Mouse (Mus musculus): Measurements from ENCODE around the gene Igdcc4. TPM values are rescaled to one million over a fixed set of nuclear protein-coding genes. Genes with fewer than 3 reads are reported as not detected.

Igdcc4 gene
- total RNA-seq, 2 experiments from 2014 or later: 152 to 153 TPM

DNA sequence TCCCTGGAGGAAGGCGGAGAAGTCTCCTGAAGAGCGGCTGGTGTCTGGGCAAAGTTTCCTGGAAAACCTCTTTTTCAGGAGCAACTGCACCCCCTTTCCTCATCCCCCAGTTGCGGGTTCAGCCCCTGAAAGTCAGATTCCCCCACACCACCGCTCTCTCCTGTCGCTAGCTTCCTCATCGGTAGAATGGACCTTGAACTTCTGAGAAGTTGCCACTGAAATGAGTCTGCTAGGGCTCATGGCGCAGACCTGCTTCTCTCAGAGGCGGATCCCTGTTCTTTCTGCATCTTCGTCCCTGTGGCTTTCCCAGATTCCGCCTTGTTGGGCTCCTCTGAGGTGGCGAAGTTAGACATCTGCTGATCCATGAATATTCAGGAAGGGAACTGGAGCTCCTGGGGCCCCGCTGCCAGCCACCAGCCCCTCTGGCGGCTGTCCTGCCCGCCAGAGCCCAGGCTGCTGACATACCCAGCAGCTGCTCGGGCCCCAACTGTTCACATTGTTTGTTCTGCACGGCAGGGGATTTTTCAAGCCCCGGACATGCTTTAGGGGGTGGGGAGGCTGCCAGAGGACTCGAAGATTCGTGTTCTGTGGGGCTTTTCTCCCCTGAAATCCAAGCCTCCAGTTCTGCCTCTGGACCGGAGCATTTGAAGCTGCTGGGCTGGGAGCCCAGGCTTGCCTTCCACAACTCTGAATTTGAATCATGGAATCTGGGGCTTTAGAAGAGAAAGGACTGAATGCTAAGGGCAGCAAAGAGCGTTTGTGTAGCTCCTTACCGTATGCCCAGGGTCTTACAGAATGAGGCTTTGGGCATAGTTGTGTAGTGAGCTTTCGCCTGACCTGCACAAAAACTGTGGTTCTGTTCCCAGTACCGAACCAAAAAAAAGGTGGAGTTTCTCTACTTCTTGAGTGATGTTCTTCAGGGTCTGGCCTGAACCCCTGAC, 8.1 kb downstream of the Igdcc4 start:
- DNase-seq (ENCODE audit: low spot score in 2 of 2): peak; percentile 36 to 67

DNA sequence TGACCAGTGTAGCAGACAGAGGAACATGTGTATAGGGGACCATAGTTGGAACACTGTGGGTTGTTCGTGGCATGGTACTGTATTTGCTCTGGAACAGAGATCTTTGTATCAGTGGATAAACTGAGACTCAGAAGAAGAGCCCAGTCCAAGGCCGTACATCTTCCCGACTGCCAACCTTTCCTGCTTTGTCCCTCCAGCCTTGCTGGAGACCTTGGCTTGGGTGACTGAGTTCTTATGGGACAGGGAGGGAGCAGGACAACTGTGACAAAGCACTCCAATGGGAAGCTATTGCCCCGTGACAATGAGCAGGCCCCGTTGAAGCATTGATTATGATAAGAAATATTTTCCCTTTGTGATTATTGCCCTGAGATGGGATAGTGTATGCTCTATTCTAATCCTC, 10.4 kb downstream of the Igdcc4 start:
- no peak for DNase-seq (ENCODE audit: low spot score in 2 of 2)

DNA sequence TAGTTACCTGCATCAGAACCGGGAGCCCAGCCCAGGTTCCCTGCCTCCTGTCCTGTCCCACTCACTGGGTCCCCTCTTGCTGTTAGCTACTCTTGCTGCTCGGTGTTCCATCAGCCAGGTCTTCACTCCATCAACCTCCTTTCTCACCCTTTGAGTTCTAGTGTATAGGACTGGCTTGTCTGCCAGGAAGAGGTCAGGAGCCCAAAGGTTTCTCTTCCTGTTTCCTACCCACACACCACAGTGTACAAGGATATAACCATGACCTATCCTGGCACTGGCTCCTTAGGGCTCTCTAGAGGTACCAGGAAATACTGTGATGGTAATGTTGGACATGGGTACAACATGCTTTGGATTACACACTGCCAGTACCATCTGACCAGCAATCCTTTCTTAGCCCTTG, 12.4 kb downstream of the Igdcc4 start:
- no peak for DNase-seq (ENCODE audit: low spot score in 2 of 2)

DNA sequence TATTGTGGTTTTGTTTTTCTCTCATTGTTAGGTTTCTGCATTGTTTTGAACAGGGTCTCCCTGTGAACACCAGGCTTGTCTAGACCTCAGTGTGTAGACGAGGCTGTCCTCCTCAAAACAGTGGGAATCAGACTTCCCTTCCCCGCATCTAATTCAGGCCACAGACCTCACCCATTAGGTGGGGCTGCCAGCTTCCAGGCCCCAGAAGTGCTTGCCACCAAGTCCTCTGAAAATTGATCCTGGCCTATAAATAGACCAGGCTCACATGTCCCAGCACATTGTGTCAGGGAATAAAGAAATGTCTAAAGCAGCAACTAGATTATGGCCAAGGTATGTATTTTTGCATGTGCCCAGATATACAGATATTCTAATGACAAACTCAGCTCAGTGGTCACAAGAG, 14.6 kb downstream of the Igdcc4 start:
- DNase-seq (ENCODE audit: low spot score in 2 of 2): no peak

DNA sequence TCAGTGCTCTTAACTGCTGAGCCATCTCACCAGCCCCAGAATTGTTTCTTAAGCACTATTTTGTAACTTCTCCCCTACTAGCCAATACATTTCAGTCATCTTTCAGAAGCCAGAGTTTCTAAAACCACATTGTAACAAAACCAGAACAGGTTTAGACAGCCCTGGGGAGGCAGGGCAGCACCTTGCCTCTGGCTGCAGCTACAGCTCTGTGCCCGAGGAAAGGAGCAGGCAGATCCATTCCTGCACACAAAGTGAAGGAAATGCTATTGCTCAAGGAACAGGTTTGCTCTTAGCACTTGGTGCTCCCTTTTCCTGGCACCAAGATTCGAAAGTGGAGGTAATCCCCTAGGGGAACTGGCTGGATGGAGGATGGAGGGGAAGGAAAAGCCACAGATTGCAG, 16.2 kb downstream of the Igdcc4 start:
- no peak for DNase-seq (ENCODE audit: low spot score in 2 of 2)

DNA sequence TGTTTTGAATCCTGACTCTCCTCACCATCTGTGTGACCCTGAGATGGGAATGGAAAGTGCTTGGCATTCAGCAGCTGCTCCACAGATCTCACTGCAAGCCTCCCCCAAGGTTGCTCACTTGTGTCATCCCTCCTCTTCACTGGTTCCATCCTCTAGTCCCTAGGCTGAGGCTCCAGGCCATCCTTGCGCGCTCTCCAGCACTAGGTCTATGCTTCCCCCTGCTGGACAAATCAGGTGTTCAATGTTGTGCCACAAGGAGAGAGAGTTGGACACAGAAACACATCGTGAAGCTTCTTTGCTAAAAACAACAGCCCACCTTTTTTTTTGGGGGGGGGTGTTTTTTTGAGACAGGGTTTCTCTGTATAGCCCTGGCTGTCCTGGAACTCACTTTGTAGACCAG, 19.6 kb downstream of the Igdcc4 start:
- DNase-seq (ENCODE audit: low spot score in 2 of 2): peak in 1 of 2 experiments; percentile 77

DNA sequence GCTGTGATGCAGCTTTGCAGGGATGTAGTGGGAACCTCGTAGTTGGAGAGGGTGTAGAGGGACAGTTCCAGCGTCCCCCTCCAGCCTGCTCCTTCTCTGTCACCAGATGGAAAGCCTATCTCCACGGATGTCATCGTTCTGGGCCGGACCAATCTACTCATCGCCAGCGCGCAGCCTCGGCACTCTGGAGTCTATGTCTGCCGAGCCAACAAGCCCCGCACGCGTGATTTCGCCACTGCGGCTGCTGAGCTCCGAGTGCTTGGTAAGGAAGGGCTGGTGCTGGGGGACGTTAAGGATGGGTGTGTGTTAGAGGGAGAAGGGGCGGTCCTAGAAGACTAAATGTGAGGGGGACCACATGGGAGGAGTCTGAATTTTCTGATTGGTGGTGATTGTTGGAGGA, 21.3 kb downstream of the Igdcc4 start:
- no peak for DNase-seq (ENCODE audit: low spot score in 2 of 2)

DNA sequence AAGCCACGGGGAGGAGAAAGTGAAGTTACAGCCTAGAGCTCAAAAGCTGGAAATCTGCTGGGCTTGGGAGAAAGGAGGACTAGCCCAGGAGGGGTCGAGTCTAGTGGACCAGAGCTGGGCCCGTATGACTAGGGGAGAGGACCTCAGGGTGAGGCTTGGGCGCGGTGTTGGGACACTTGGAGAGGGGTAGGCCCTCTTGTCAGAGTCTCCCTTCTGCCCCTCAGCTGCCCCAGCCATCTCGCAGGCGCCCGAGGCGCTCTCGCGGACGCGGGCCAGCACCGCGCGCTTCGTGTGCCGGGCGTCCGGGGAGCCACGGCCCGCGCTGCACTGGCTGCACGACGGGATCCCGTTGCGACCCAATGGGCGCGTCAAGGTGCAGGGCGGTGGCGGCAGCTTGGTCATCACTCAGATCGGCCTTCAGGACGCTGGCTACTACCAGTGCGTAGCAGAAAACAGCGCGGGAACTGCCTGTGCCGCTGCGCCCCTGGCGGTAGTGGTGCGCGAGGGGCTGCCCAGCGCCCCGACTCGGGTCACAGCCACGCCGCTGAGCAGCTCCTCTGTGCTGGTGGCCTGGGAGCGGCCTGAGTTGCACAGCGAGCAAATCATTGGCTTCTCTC, 22.4 kb downstream of the Igdcc4 start:
- no peak for DNase-seq (ENCODE audit: low spot score in 2 of 2)

DNA sequence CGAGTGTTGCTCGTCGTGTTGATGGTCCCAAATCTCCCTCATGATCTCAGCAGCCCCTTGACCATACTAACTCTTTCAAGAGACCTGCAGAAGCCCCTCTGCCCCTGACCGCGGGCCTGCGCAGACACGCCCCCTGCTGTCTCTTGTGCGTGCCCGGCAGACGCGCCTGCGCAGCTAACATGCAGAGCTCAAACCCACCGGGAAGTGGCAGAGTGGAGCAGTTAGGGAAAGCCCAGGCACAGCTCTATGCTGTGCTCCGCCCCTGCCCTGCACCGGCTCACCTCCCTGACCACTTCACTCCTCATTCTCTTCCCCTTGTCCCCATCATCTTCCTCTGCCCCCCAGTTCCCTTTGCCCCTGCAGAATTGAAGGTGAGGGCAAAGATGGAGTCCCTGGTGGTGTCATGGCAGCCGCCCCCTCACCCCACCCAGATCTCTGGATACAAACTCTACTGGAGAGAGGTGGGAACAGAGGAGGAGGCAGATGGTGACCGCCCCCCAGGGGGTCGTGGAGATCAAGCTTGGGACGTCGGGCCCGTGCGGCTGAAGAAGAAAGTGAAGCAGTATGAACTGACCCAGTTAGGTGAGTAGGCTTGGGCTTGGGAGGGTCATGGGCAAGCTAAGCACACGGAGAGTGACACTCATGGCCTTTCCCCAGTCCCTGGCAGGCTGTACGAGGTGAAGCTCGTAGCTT, 27.0 kb downstream of the Igdcc4 start:
- DNase-seq (ENCODE audit: low spot score in 2 of 2): no peak

DNA sequence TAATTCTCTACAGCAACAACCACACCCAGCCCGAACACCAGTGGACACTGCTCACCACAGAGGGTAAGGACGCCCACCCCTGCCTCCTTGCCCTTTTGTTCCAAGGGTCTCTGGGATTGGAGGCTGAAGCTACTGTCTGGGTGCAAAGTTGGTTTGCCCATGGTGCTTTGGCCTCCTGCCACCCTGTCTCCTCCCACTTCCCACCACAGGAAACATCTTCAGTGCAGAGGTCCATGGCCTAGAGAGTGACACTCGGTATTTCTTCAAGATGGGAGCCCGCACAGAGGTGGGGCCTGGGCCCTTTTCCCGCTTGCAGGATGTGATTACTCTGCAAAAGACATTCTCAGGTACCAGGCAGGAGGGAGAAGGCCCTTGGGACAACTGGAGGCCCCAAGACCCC, 30.4 kb downstream of the Igdcc4 start:
- no peak for DNase-seq (ENCODE audit: low spot score in 2 of 2)

DNA sequence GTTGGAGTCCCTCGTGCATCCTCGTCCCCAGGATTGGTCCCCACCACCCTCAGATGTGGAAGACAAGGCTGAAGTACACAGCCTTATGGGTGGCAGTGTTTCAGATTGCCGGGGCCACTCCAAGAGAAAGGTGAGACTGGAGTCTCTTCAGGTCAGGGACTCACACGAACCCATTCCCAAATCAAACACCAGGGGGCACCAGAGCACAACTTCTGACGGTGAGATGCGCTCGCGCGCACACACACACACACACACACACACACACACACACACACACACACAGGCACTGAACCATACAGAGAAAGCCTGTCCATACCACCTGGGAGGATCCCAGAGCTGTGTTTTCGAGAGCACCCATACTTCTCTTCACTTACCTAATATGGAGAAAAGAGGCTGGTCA, 32.5 kb downstream of the Igdcc4 start:
- peak in 1 of 2 experiments; percentile 76 for DNase-seq (ENCODE audit: low spot score in 2 of 2)

DNA sequence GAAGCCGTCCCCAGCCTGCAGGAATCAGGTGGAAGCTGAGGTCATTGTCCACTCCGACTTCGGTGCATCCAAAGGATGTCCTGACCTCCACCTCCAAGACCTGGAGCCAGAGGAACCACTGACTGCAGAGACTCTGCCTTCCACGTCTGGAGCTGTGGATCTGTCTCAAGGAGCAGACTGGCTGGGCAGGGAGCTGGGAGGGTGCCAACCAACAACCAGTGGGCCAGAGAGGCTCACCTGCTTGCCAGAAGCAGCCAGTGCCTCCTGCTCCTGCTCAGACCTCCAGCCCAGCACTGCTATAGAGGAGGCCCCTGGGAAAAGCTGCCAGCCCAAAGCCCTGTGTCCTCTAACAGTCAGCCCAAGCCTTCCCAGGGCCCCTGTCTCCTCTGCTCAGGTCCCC, 33.8 kb downstream of the Igdcc4 start:
- DNase-seq (ENCODE audit: low spot score in 2 of 2): no peak

DNA sequence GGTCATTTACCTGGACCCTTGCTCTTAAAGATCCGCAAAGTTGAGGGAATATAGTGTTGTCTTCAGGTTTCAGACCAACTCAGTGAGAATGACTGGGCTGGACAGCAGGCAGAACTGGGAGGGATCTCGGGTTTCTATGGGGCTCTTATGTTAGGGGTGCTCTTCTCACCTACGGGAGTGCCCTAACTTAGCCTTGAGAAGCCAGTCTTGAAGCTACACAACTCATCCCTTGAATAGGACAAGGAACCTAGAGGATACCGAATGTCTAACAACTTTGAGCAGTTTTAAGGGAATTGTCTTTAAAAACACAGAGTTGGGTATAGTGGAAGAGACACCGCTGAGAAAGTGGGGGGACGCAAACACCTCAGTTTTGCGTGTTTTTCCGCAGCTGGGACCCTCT, 39.2 kb downstream of the Igdcc4 start:
- no peak for DNase-seq (ENCODE audit: low spot score in 2 of 2)

DNA sequence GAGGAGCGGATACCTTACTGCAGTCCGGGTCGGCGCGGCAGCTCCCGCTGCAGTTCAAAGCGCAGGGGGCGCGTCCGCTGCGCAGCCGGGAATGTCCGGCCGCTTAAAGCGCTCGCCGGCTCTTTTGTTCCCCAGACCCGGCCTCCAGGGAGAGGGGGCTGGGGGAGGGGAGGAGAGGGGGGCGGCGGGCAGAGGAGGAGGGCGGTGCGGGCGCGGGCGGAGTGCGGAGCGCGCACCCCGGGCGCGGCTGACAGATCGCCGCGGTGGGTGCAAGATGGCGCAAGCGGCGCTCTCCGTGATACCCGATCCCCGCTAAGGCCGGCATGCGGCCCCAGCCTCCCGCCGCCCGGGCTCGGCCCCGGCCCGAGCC, 39.6 kb downstream of the Igdcc4 start, which contains the start of gene Igdcc3:
Gene Igdcc3, plus strand, starts transcription at position 254 of the 370 bp plus-strand sequence.
- DNase-seq (ENCODE audit: low spot score in 2 of 2): no peak

DNA sequence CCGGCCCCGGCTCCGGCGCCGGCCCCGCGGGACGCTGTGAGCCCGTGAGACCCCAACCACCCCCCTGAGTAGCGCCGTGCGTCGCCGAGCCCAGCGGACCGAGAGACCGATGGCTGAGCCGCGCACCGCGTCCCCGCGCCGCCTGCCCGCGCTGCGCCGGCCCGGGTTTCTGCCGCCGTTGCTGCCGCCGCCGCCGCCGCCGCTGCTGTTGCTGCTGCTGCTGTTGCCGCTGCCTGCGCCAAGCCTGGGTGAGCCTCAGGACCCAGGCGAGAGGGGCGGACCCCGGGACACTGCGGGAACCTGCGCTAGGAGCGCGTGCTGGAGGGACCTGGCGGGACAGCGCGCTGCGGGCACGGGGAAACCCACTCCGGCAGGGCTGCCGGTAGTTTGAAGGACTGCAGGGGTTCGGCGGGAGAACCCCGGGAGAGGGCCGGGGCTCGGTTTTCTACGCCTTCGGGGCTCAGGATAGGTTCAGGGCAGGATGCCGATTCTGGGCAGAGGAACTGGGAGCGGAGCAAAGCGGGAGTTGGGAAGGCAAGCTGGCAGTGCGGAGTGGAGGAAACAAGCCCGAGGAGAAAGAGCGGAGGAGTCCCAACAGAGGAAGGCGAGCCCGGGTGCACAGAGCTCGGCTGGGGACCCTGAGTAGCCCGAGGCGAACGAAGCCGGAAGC, 40.2 kb downstream of the Igdcc4 start:
- DNase-seq (ENCODE audit: low spot score in 2 of 2): peak in 1 of 2 experiments; percentile 60

DNA sequence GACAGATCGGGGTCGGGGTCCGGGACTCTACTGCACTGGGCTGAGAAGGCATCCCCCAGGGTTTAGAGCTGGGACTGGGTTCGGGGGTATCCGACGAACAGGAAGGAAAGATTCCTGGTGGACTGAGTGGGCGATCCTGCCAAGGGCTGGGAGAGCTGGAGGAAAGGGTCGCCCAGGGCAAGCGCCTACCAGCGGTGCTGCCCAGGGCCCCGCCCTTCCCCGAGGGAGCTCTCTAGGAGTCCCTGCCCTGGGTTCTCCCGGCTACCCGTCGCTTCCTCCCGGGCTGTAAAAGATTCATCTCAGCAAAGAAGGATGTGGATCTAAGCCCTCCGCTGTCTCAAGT, 40.7 kb downstream of the Igdcc4 start:
- DNase-seq (ENCODE audit: low spot score in 2 of 2): no peak

DNA sequence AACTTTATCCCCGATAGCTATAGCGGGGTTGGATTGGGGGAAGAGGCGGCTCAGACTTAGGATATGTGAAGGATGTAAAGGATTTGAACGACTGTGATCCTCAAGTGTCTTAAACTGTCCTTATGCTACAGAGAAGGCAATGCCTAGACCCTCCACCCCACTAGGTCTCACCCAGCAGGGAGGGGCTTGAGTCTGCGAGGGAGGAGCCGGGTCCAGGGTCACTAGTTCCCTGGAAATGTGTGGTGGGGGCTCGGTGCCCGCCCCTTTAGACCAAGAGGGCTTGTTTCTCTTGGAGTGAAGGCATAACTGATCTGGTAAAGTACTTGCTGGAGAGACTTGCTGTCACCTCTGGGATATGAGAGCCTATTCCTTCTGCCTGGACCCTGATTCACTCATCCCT, 41.1 kb downstream of the Igdcc4 start:
- no peak for DNase-seq (ENCODE audit: low spot score in 2 of 2)

DNA sequence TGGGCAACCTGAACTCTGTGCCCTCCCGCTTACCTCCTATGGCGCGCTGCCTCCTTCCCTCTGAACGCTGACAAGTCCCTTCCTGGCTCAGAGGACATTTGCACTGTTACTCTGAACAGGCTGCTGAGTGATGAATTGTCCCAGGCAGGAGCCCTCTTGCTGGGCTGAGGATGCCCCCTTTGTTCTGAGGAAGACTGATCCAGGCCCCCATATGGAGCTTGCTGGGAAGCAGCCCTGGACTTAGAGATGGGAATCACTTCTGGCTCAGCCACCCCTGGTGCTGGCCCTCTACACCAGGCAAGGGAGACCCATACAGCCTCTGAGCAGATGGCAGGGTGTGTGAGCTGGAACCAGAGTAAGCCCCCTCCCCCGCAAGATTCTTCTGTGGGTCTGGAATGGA, 44.7 kb downstream of the Igdcc4 start:
- DNase-seq (ENCODE audit: low spot score in 2 of 2): no peak

DNA sequence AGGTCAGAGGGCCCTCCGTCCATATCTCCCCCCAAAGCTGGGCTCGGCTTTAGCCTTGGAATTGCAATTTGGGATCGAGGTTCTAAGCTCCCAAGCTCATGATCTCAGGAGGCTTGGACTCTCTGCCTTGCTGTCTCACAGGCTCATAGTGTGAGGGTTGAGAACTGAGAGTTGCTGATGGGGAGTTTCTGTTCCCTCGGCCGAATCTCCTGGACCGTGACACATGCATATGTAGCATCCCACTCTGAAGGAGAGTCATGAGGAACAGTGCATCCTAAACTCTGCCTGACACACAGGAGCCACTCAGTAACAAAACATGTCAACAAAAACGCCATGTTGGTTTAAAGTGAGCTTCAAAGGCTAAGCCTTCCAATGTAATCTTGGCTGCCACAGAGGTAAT, 47.2 kb downstream of the Igdcc4 start:
- no peak for DNase-seq (ENCODE audit: low spot score in 2 of 2)

DNA sequence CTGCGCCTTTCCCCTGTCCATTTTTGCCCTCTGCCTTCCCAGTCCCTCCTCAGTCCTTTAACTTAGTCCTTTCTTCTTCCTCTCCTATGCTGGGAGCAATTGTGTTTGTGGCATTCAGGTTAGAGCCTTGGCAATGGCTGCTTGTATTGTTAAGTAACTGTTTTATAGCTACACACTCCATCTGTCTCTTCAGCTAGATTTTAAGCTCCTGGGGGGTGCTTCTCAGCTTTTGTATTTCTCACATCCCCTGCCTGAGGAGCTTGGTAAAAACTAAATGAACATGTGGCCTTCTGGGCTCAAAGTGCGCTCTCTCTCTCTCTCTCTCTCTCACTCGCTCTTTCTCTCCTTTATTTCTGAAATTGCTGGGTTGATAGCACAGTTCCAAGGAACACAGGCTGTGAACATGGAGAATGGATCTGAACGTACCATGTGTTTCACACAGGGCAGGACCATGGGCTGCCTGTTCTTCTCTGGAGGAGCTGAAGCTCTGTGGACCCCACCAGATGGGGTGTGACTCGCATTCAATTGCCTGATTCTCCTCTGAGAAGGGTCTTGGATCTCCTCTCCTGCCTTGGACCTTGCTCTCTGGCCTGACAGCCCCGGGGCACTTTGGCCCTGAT, 51.5 kb downstream of the Igdcc4 start:
- no peak for DNase-seq (ENCODE audit: low spot score in 2 of 2)

DNA sequence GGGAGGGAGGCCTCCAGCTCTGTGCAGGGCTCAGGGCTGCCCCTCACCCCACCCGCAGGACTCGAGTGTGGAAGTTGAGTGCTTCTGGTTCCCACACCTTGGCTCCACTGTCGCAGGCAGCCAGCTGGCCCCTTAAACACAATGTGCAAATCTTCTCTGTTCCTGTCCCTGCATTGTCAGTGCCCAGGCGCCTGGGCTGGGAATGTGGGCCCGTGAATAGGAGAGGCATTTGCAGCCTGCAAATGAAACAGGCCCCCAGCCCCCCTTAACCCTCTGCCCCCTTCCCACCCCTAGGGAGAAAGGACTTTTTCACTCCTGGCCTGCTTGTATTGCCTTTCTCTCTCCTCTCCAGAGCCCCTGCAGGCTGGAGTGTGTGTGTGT, 52.0 kb downstream of the Igdcc4 start:
- DNase-seq (ENCODE audit: low spot score in 2 of 2): no peak
